Mouse (Mus musculus) liver, embryonic 12.5 days (tissue): Measurements from ENCODE around the gene Tnk1. TPM values are rescaled to one million over a fixed set of nuclear protein-coding genes. Genes with fewer than 3 reads are reported as not detected.
A peak's percentile ranks its signal among the peaks of the same experiment; 100 is the strongest.
"Not testable (repeated sequence)": the region's sequence is repeated elsewhere in the genome, so short reads cannot be mapped to it uniquely, and the experiment has no call there.

Experiments used
- ATAC-seq: fragments of 200-750 bp; cut with Nextera tagmentation; 2 replicates; pipeline ENCODE4 v1.8.0; 2017; ENCODE audit warnings: moderate number of reproducible peaks, mild to moderate bottlenecking, moderate library complexity
- H3K27ac ChIP-seq: fragments of 300-500 bp; sonication (generic); 2 replicates; pipeline ENCODE4 v1.5.1; 2016; ENCODE audit warnings: mild to moderate bottlenecking
- H3K27me3 ChIP-seq: fragments of 300-500 bp; sonication (generic); replicated peaks from 2 replicates; pipeline ENCODE4 v1.6.1; 2016; ENCODE audit warnings: mild to moderate bottlenecking, moderate library complexity
- H3K36me3 ChIP-seq: fragments of 300-500 bp; sonication (generic); 2 replicates; pipeline ENCODE4 v1.6.1; 2016; ENCODE audit warnings: mild to moderate bottlenecking, moderate library complexity
- H3K4me1 ChIP-seq: fragments of 300-500 bp; sonication (generic); 2 replicates; pipeline ENCODE4 v1.6.1; 2016
- H3K4me2 ChIP-seq: fragments of 300-500 bp; sonication (generic); 2 replicates; pipeline ENCODE4 v1.6.1; 2016; ENCODE audit warnings: mild to moderate bottlenecking, moderate library complexity
- H3K4me3 ChIP-seq: fragments of 300-500 bp; sonication (generic); 2 replicates; pipeline ENCODE4 v1.5.1; 2016; ENCODE audit warnings: mild to moderate bottlenecking, moderate library complexity
- H3K9ac ChIP-seq: fragments of 300-500 bp; sonication (generic); 2 replicates; pipeline ENCODE4 v1.6.1; 2016; ENCODE audit warnings: mild to moderate bottlenecking, moderate library complexity
- H3K9me3 ChIP-seq: fragments of 300-500 bp; sonication (generic); replicated peaks from 2 replicates; pipeline ENCODE4 v1.6.1; 2016; ENCODE audit warnings: mild to moderate bottlenecking, moderate library complexity
- WGBS: fragments of 180-500 bp; shearing (Covaris S2); methylation state at CpG from one replicate; pipeline ENCODE4 v1.1.7; 2016; ENCODE audit not compliant: insufficient replicate concordance; 5-methylcytosine and 5-hydroxymethylcytosine counted together
- polyA plus RNA-seq: library from polyadenylated mRNA; unstranded; fragments of >200 nt; fragmentation: Nextera tagmentation; extraction: Ambion mirVana; gene quantifications from 2 replicates; pipeline ENCODE4 v1.2.1, GENCODE M21; 2016

Gene Tnk1
- polyA plus RNA-seq, 1 experiment from 2014 or later = 1.4 TPM

GRCm38 (mm10) chr11:69877878-69878277 is 19.3 kb upstream of the Tnk1 start, which contains the start of gene Tmem95:
Tmem95 (minus strand) TSS chr11:69878018.
- Histone ChIP-seq H3K9me3 (no peaks in the 10 kb centered on the region), H3K4me1 (peaks cover 79% of the 10 kb centered on the region), H3K27me3 (no peaks in the 10 kb centered on the region), H3K4me2 (peak within 1 kb of the TSS; percentile 96), H3K27ac (peak within 1 kb of the TSS; percentile 87), H3K36me3 (no peaks in the 10 kb centered on the region), H3K9ac (no peak within 1 kb of the TSS), H3K4me3 (0 out of 2 replicates have a peak within 1 kb of the TSS, but pooled peaks have one; percentile 10)
- 82% methylated on average over 11 of the region's 11 CpGs for WGBS
- no peak for ATAC-seq

- H3K27me3 ChIP-seq = no peaks in the 10 kb centered on the region
- H3K9me3 ChIP-seq = no peaks in the 10 kb centered on the region
- 0 out of 2 replicates have a peak overlapping the region, but pooled peaks have one; percentile 10 for H3K4me3 ChIP-seq
- no peak overlapping the region for H3K9ac ChIP-seq
- peaks cover 74% of the 10 kb centered on the region for H3K4me1 ChIP-seq
- H3K4me2 ChIP-seq = peak overlapping the region; percentile 48
- 4% methylated on average over 12 of the region's 12 CpGs for WGBS
- peak overlapping the region; percentile 47; the same call in 1 of the 2 replicates for H3K27ac ChIP-seq
- peak; percentile 23 for ATAC-seq
- H3K36me3 ChIP-seq = no peaks in the 10 kb centered on the region
Measured at GRCm38 (mm10) chr11:69876867-69877266, 18.3 kb upstream of the Tnk1 start.

GRCm38 (mm10) chr11:69876186-69876585 is 17.7 kb upstream of the Tnk1 start:
- Histone ChIP-seq H3K27ac (peak overlapping the region; percentile 47), H3K27me3 (no peaks in the 10 kb centered on the region), H3K9me3 (no peaks in the 10 kb centered on the region), H3K9ac (no peak overlapping the region), H3K4me3 (no peak overlapping the region), H3K4me1 (peaks cover 67% of the 10 kb centered on the region), H3K4me2 (peak overlapping the region; percentile 19; the same call in 1 of the 2 replicates), H3K36me3 (no peaks in the 10 kb centered on the region)
- 31% methylated on average over 7 of the region's 7 CpGs for WGBS
- no peak for ATAC-seq

- H3K27ac ChIP-seq = no peak overlapping the region
- WGBS = 81% methylated on average over 4 of the region's 4 CpGs
- no peak overlapping the region for H3K4me3 ChIP-seq
- no peaks in the 10 kb centered on the region for H3K36me3 ChIP-seq
- H3K4me2 ChIP-seq = no peak overlapping the region
- no peaks in the 10 kb centered on the region for H3K9me3 ChIP-seq
- ATAC-seq = no peak
- H3K9ac ChIP-seq = no peak overlapping the region
- no peaks in the 10 kb centered on the region for H3K27me3 ChIP-seq
- peaks cover 48% of the 10 kb centered on the region for H3K4me1 ChIP-seq
Measured at GRCm38 (mm10) chr11:69872451-69872850, 13.9 kb upstream of the Tnk1 start.

- H3K4me3 ChIP-seq = no peak overlapping the region
- H3K9me3 ChIP-seq = no peaks in the 10 kb centered on the region
- H3K27ac ChIP-seq = no peak overlapping the region
- no peak overlapping the region for H3K4me2 ChIP-seq
- peaks cover 48% of the 10 kb centered on the region for H3K4me1 ChIP-seq
- no peak overlapping the region for H3K9ac ChIP-seq
- H3K36me3 ChIP-seq = no peaks in the 10 kb centered on the region
- no peaks in the 10 kb centered on the region for H3K27me3 ChIP-seq
- ATAC-seq = no peak
- 79% methylated on average over 7 of the region's 7 CpGs for WGBS
Measured at GRCm38 (mm10) chr11:69871822-69872221, 13.3 kb upstream of the Tnk1 start.

- no peak overlapping the region for H3K4me3 ChIP-seq
- no peaks in the 10 kb centered on the region for H3K36me3 ChIP-seq
- no peaks in the 10 kb centered on the region for H3K27me3 ChIP-seq
- H3K9ac ChIP-seq = no peak overlapping the region
- H3K4me2 ChIP-seq = no peak overlapping the region
- H3K27ac ChIP-seq = no peak overlapping the region
- ATAC-seq = 0 out of 2 replicates have a peak, but pooled peaks have one; percentile 6
- H3K9me3 ChIP-seq = no peaks in the 10 kb centered on the region
- 59% methylated on average over 2 of the region's 2 CpGs for WGBS
- peaks cover 40% of the 10 kb centered on the region for H3K4me1 ChIP-seq
Measured at GRCm38 (mm10) chr11:69870289-69871069, 11.9 kb upstream of the Tnk1 start.

GRCm38 (mm10) chr11:69867335-69867734 is 8.8 kb upstream of the Tnk1 start:
- H3K4me2 ChIP-seq = peak overlapping the region; percentile 19
- H3K36me3 ChIP-seq = no peaks in the 10 kb centered on the region
- no peaks in the 10 kb centered on the region for H3K9me3 ChIP-seq
- H3K9ac ChIP-seq = no peak overlapping the region; the same call in 1 of the 2 replicates
- H3K27me3 ChIP-seq = no peaks in the 10 kb centered on the region
- no peak overlapping the region for H3K4me3 ChIP-seq
- 34% methylated on average over 9 of the region's 9 CpGs for WGBS
- peaks cover 57% of the 10 kb centered on the region for H3K4me1 ChIP-seq
- ATAC-seq = peak; percentile 50; the same call in 1 of the 2 replicates
- no peak overlapping the region for H3K27ac ChIP-seq

- no peak for ATAC-seq
- H3K27me3 ChIP-seq = no peaks in the 10 kb centered on the region
- H3K9me3 ChIP-seq = no peaks in the 10 kb centered on the region
- H3K4me3 ChIP-seq = no peak overlapping the region
- H3K4me2 ChIP-seq = no peak overlapping the region
- H3K36me3 ChIP-seq = no peaks in the 10 kb centered on the region
- 81% methylated on average over 9 of the region's 9 CpGs for whole genome bisulfite sequencing
- peaks cover 52% of the 10 kb centered on the region for H3K4me1 ChIP-seq
- H3K27ac ChIP-seq = peak overlapping the region; percentile 84; the same call in 1 of the 2 replicates
- H3K9ac ChIP-seq = no peak overlapping the region
Measured at GRCm38 (mm10) chr11:69865561-69865960, 7.0 kb upstream of the Tnk1 start.

- peak overlapping the region; percentile 2; the same call in 1 of the 2 replicates for H3K4me3 ChIP-seq
- H3K27me3 ChIP-seq = peaks cover 8% of the 10 kb centered on the region
- 23% methylated on average over 8 of the region's 8 CpGs for WGBS
- ATAC-seq = peak; percentile 64
- H3K36me3 ChIP-seq = no peaks in the 10 kb centered on the region
- no peaks in the 10 kb centered on the region for H3K9me3 ChIP-seq
- peaks cover 45% of the 10 kb centered on the region for H3K4me1 ChIP-seq
- H3K9ac ChIP-seq = peak overlapping the region; percentile 61
- H3K4me2 ChIP-seq = peak overlapping the region; percentile 61
- H3K27ac ChIP-seq = peak overlapping the region; percentile 84
Measured at GRCm38 (mm10) chr11:69864138-69864860, 5.8 kb upstream of the Tnk1 start.

GRCm38 (mm10) chr11:69863729-69864128 is 5.2 kb upstream of the Tnk1 start:
- Histone ChIP-seq H3K27me3 (peaks cover 14% of the 10 kb centered on the region), H3K4me2 (peak overlapping the region; percentile 61), H3K27ac (peak overlapping the region; percentile 84), H3K4me1 (peaks cover 45% of the 10 kb centered on the region), H3K9ac (peak overlapping the region; percentile 61), H3K4me3 (peak overlapping the region; percentile 2; the same call in 1 of the 2 replicates)
- not testable (repeated sequence) for H3K36me3 ChIP-seq, H3K9me3 ChIP-seq
- 74% methylated on average over 3 of the region's 3 CpGs for WGBS
- peak; percentile 61 for ATAC-seq

- H3K4me1 ChIP-seq = peaks cover 59% of the 10 kb centered on the region
- peak; percentile 38 for ATAC-seq
- H3K27ac ChIP-seq = peak overlapping the region; percentile 99
- peak overlapping the region; percentile 72 for H3K4me2 ChIP-seq
- peaks cover 29% of the 10 kb centered on the region for H3K36me3 ChIP-seq
- WGBS = 23% methylated on average over 16 of the region's 16 CpGs
- peaks cover 36% of the 10 kb centered on the region for H3K27me3 ChIP-seq
- H3K4me3 ChIP-seq = peak overlapping the region; percentile 16; the same call in 1 of the 2 replicates
- H3K9me3 ChIP-seq = no peaks in the 10 kb centered on the region
- H3K9ac ChIP-seq = peak overlapping the region; percentile 66
Measured at GRCm38 (mm10) chr11:69855347-69855746, 3.2 kb downstream of the Tnk1 start.

- H3K36me3 ChIP-seq = peaks cover 35% of the 10 kb centered on the region
- peak overlapping the region; percentile 16; the same call in 1 of the 2 replicates for H3K4me3 ChIP-seq
- no peaks in the 10 kb centered on the region for H3K9me3 ChIP-seq
- H3K27me3 ChIP-seq = peaks cover 32% of the 10 kb centered on the region
- no peak for ATAC-seq
- peak overlapping the region; percentile 99 for H3K27ac ChIP-seq
- peak overlapping the region; percentile 72 for H3K4me2 ChIP-seq
- 58% methylated on average over 10 of the region's 10 CpGs for WGBS
- peak overlapping the region; percentile 66 for H3K9ac ChIP-seq
- H3K4me1 ChIP-seq = peaks cover 65% of the 10 kb centered on the region
Measured at GRCm38 (mm10) chr11:69854680-69855079, 3.9 kb downstream of the Tnk1 start.
